Mouse (Mus musculus) splenic B cell, adult 2 months (primary cell): ENCODE results near the gene Ccdc96.

Experiments
- DNase-seq: peaks from one replicate; pipeline ENCODE4 v3.0.0-alpha.2; 2011; ENCODE audit warnings: low read depth, low spot score
- H3K27me3 ChIP-seq: 2 replicates; pipeline ENCODE4 v1.6.1; 2012; ENCODE audit warnings: mild to moderate bottlenecking, low read length, moderate library complexity, mixed read lengths; ENCODE audit not compliant: control insufficient read depth, poor library complexity, insufficient read depth, severe bottlenecking
- H3K36me3 ChIP-seq: 2 replicates; pipeline ENCODE4 v1.6.1; 2012; ENCODE audit warnings: mild to moderate bottlenecking, low read length, moderate library complexity, mixed read lengths; ENCODE audit not compliant: control insufficient read depth, poor library complexity, insufficient read depth, severe bottlenecking

Ccdc96 gene

DNA sequence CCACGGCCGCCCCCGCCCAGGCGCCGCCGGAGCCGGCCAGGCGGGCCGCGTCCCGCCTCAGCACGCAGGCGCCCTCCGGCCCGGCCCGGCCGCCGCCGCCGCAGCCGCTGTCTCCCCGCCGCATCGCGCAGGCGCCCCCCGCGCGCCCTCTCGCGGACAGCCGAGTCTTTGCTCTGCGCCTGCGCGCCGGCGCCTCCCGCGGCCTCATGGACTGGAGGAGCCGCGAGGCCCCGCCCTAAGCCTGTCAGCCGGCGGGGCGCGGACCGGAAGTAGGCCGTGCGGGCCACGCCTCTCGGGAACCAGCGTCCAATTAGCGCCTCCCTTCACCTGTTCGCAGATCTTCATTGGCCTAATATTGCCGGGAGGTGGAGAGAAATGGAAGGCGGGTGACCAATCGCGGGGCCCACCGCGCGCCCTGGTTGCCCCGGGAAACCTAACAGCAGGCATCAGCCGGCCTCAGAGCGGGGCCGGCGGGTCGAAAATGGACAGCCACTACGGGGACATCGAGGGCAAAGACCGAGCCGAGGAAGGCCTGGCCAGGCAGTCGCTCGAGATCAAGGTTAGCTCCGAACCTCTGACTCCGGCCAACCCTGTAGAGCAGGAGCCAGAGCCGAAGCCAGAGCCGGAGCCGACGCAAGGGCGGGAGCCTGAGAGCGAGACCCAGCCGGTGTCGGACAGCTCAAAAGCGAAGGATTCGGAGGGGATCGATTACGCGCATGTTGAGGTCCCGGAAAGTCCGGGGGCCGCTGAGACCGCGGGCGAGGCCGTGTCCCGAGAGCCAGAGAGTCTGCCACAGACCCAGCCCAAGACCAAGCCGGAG is at the start of gene Ccdc96, which contains the start of gene Tada2b:
Ccdc96 (plus strand) TSS at position 418 of the 820 bp plus-strand sequence.
Tada2b (minus strand) TSS at position 115 of the 820 bp plus-strand sequence.
- H3K36me3 ChIP-seq = no peaks in the 10 kb centered on the region
- no peaks in the 10 kb centered on the region for H3K27me3 ChIP-seq
- peak; percentile 99 for DNase-seq

DNA sequence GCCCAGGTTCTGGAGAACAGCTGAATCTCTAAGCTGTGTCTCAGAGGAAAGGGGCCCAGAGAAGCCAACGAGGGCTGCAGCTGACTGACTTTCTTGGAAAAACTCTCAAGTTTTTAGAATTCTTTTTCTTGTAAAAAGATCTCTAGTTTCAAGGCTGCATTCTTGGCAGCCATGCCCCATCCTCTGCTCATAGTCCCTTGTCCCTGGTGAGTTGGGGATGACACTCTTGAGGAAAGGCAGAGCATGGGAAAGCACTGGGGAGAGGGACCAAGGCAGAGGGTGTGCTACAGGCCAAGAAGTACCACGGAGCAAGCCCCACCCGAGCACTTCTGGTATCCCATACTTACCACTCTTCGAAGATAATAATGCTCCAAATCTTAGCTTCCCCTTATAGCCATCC is 47.5 kb upstream of the Ccdc96 start:
- no peaks in the 10 kb centered on the region for H3K27me3 ChIP-seq
- DNase-seq = no peak
- no peaks in the 10 kb centered on the region for H3K36me3 ChIP-seq

DNA sequence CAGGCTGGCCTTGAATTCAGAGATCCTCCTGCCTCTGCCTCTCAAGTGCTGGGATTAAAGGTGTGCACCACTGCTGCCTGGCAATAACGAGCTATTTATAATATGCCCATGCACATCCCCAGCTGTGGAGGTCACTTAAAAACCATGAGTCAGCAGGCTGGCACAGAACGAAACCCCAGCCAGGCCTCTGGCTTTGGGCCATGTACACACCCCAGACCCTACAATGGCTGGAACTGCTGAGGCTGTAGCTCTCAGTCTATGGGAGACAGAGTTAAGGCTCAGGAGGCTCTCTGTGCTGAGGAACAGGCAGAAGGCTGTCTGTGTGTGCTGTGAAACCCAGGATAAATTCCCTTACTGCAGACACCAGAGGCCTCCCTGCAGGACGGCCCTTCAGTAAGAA is 43.6 kb upstream of the Ccdc96 start:
- no peak for DNase-seq

DNA sequence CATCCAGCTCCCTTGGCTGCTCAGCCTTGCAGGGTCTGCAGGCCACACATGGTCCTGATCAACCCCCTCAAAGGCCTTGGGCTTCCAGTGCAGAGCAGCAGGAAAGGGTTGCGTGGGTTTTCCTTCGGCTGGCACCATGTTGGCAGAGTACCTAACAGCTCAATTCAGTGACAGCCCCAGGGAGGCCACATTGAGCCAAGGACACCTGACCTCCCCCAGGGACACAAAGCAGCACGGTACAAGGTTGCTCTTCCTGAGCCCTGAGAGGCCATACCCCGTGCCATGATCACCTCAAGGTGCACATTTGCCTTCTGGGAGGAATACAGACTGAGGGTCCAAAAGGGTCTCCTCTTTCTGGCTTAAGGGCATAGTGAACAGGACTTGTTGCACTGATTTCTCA is 39.8 kb upstream of the Ccdc96 start:
- DNase-seq = no peak
- Histone ChIP-seq H3K36me3 (no peaks in the 10 kb centered on the region), H3K27me3 (no peaks in the 10 kb centered on the region)

More for the DNA sequence above, 43.6 kb upstream of the Ccdc96 start:
- Histone ChIP-seq H3K36me3 (no peaks in the 10 kb centered on the region), H3K27me3 (no peaks in the 10 kb centered on the region)

DNA sequence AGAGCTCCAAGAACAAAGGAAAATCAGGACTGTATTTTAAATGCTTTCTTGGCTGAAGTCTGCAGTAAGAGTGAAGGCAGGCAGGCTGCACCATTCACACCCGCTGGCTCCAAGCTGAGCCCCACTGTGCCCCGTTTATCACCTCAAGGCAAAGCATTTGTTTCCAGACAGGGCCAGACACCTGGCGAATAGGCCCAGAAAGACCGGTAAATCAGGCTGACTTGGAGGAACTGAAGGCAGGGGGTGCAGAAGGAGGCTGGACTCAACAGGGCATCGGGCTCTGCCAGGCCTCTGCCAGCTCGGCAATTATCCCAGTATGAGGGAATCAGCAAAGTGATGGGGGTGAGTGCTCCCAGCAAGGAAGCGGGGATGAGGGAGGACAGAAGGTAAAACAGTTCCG is 39.4 kb upstream of the Ccdc96 start:
- H3K36me3 ChIP-seq = no peaks in the 10 kb centered on the region

DNA sequence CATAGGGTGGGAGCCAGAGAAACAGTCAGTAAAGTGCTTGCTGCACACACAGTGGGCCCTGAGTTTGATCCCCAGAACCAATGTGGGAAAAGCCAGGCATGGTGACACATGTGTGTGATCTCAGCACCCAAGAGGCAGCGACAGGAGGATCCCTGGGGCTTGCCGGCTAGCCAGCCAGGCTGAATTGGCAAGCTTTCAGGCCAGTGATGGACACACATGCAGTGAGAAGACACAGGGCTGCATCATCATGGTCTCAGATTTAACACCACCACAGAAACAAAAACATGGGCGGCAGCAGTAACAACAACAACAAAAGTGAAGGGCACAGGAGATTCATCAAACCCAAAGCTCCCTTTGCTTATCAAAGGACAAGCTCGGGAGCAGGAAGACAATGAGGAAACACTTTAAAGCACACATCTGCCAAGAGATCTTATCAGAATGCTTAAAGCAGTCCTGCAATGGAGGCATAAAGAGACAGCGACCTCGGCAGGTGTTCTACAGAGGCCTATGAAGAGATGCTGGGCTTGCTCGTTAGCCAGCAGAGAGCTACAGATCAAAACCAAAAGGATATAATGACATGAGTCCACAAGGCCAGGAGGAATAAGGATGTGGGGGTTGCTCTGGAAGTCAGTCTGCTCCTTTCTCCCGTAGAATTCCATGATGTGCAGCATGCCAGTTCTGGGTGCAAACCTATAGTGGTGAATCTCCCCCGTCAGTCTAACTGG is 38.1 kb upstream of the Ccdc96 start:
- Histone ChIP-seq H3K27me3 (no peaks in the 10 kb centered on the region), H3K36me3 (no peaks in the 10 kb centered on the region)
- DNase-seq = no peak

More for the DNA sequence above, 39.4 kb upstream of the Ccdc96 start:
- no peaks in the 10 kb centered on the region for H3K27me3 ChIP-seq
- no peak for DNase-seq

DNA sequence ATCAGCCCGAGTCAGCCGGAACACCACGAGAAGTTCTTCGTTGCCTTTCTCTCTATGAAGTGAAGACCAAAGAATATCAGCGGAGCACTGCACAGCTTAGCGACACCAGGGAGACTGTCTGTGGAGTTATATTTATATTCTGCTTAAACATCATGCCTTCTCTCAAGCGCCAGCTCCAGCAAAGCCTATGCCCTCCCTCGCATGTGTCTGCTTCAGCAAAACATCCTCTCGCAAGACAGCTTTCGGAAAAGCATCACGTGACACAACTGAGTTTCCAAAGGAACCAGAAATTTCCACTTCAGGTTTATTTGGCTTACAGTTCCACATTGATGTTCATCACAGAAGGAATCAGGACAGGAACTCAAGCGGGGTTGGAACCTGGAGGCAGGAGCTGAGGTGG is 36.5 kb upstream of the Ccdc96 start:
- no peak for DNase-seq
- Histone ChIP-seq H3K36me3 (no peaks in the 10 kb centered on the region), H3K27me3 (no peaks in the 10 kb centered on the region)

DNA sequence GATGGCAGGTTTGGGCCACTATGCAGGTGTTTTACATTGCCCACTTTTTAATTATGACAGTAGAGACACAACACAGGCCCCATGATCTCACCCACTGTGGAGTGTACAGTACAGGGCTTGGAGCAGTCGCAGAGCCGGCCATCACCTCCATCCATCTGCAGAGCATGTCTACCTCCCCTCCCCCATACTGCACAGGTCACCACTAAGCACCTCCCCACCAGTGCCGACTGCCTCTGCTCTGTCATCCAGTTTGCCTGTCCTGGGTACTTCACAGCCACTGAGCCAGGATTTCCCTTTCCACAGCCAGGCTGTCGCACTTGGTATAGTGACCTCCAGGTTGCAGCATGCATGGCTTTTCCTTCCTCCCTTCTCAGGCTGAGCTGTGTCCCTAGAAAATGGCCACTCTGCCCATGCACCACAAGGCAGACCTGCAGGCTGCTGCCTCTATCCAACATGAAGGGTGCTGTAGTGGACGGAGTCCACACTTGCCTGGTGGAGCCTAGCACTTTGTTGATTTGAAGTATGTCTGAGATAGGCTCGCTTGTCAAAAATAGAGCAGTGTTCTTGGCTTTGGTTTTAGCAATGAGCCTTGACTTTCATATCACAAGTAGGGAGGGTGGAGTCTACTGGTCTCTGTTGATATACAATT is 34.6 kb upstream of the Ccdc96 start:
- no peak for DNase-seq
- Histone ChIP-seq H3K27me3 (no peaks in the 10 kb centered on the region), H3K36me3 (no peaks in the 10 kb centered on the region)

DNA sequence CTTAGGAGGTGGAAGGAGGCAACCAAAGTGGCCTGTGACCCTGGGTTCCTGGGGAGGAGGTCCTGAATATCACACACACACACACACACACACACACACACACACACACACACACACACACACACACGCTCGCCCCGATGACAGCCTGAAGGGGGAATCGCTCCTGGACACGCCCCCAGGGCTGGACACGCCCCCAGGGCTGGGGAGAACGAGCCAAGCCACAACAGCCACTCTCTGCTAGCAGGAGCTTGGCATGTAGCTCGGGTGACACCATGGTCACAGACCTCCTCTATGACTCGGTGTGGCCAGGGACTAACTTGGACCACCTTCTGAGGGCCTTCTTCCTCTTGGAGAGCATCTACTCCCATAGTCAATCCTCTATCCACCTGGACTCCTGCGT is 33.3 kb upstream of the Ccdc96 start:
- peak; percentile 52 for DNase-seq
- no peaks in the 10 kb centered on the region for H3K27me3 ChIP-seq

DNA sequence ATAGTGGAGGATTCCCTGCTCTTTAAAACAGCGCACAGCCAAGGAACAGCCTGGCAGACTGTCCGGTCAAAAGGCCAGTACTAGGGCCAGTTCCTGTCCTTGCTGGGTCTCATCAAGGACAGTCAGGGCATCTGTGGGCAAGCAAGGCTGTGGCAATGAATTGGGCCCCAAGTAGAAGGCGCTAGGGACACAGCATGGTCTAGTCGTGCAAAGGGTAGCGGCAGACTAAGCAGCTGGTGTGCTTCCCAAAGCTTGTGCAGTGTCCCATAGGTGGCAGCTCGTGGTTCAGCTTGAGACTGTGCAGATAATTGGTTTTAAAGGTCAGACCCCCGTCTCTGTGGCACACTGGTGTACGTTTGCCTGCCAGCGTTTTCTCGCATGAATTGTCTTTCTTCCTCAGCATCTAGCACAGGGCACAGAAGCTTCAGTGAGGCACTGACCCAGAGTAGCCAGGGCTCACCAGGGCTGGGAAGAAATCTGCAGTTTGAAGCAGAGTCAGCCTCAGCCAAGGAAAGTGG is 32.5 kb upstream of the Ccdc96 start:
- Histone ChIP-seq H3K36me3 (no peaks in the 10 kb centered on the region), H3K27me3 (no peaks in the 10 kb centered on the region)
- DNase-seq = no peak

More for the DNA sequence above, 33.3 kb upstream of the Ccdc96 start:
- no peaks in the 10 kb centered on the region for H3K36me3 ChIP-seq

DNA sequence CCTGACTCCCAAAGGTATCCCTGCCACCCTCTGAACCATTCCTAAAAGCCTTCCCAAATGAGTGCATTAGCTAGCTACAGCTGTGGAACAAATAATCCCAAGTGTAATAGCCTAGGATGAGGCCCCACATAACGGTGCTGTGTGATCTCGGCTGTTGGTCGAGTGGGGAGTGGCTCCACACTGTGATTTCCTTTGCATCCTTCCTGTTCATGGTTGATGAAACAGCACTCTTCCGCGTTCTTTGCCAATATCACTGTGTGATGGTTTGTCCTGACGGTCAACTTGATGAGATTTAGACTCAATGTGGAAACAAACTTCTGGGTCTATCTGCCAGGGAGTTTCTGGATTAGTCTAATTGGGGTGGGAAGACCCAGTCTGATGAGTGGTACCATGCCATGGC is 31.6 kb upstream of the Ccdc96 start:
- Histone ChIP-seq H3K36me3 (no peaks in the 10 kb centered on the region), H3K27me3 (no peaks in the 10 kb centered on the region)
- DNase-seq = peak; percentile 57

DNA sequence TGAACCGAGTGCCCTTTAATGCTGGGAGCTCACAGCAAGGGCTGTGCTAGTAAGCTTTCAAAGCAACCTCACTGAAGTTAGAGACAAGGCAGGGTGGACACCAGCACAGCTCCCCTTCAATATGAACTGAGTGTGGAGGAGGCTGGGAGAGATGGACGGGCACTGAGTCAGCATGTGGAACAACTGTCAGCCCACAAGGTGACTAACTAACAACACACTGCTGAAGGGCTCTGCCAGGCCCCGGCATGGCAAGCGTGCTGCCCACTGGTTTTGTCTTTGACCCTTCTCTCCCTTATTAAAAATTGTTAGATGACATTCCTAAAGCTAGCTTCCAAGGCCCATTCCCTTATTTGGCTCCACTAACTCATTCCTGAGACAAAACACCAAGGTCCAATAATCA is 26.7 kb upstream of the Ccdc96 start:
- no peaks in the 10 kb centered on the region; the same call in 1 of the 2 replicates for H3K27me3 ChIP-seq
- no peak for DNase-seq
- H3K36me3 ChIP-seq = no peaks in the 10 kb centered on the region

DNA sequence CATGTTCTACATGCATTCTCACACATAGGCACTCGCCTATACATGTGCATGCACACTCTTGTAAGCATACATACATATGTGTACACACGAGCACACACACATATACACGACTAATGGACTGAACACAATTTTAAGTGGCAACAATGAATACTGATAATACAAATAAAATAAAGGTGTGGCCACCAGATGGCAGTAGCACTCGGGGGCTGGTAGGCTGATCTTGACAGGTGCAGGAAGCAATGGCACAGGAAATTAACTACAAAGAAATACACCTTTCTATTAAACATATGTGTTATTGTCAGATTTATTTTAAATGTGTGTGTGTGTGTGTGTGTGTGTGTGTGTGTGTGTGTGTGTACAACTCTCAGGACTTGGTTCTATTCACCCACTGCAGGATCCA is 25.5 kb upstream of the Ccdc96 start:
- H3K27me3 ChIP-seq = no peaks in the 10 kb centered on the region; the same call in 1 of the 2 replicates
- peak; percentile 83 for DNase-seq
- no peaks in the 10 kb centered on the region for H3K36me3 ChIP-seq

DNA sequence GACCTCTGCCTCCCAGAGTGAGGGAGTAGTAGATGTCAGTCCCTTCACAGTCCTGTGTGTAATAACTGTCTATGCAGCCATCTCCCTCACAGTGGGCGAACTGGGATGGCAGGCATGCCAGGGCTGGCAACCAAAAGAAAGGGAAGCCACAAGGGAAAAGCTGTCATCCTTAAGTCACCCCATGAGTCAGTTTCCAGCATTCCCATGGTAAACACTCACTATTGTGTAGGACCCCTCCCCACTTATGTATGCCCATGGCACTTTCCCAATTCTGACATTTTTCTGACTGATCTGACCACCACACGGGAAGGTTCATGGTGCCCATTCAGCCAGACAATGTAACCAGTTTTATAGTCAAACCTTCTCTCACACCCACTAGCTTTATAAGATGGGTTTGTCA is 23.7 kb upstream of the Ccdc96 start:
- Histone ChIP-seq H3K36me3 (no peaks in the 10 kb centered on the region), H3K27me3 (no peaks in the 10 kb centered on the region; the same call in 1 of the 2 replicates)
- no peak for DNase-seq

DNA sequence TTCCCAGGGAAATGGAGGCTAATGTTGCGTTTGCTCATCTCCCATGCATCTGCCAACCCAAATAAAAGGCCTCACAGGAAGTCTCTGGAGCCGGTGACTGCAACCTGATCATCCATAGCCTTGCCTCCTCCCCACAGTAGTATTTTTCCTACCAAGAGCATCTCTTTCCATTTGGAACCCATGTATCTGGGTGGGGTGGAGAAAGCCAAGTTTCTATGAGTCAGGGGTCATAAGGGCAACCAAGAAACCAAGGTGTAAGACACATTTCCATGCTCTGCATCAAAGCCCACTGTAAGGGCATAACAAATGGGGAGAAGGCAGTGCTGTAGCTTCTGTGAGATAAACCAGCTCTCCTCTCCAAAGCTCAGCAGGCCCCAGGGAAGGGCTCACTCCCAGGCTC is 23.2 kb upstream of the Ccdc96 start:
- H3K36me3 ChIP-seq = no peaks in the 10 kb centered on the region
- no peaks in the 10 kb centered on the region; the same call in 1 of the 2 replicates for H3K27me3 ChIP-seq
- no peak for DNase-seq
